ENCODE assay signal across 8 mouse cellular contexts in the genomic region with DNA sequence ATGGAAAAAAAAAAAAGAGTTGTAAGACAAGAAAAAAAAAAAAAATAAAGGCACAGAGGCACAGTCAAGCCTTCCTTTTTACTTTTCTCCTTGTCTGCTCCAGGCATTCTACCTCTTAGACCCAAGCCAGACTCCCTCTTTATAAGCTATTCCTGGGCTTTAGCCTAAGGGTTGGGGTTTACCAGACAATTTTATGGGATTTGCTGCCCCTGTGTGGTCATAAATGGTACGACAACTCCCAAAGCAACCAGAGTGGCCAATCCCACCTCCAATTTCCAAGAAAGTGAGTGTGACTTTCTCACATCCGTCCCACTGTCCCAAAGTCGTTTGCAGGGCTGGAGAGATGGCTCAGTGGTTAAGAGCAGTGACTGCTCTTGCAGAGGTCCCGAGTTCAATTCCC. TPM values are rescaled to one million over a fixed set of nuclear protein-coding genes. Genes with fewer than 3 reads are reported as not detected.
DNase-seq lines count a peak whose midpoint lies in the region; ATAC-seq and TF ChIP-seq lines count a peak whose summit lies in the region.

No protein-coding gene starts in this region.

- TF ChIP-seq CTCF in cerebellum, adult 2 months (IDR thresholded peaks at IDR 0.05; ENCODE audit: borderline replicate concordance, insufficient read depth, low read depth, low read length) = peak; percentile 73
- TF ChIP-seq CTCF in forebrain, postnatal 0 days (IDR thresholded peaks at IDR 0.05; ENCODE audit: low read depth) = peak; percentile 85
- TF ChIP-seq CTCF in kidney, postnatal 0 days (IDR thresholded peaks at IDR 0.05; ENCODE audit: low read depth) = peak; percentile 76

- ATAC-seq in CD4-positive, CD25-positive, alpha-beta regulatory T cell, adult 4 months = peak; percentile 41
- peak; percentile 45 for ATAC-seq in forebrain, postnatal 0 days
- no peak; the same call in 1 of the 2 replicates for ATAC-seq in kidney, postnatal 0 days (replicated peaks; ENCODE audit: low FRiP score, low read depth)
- 0 out of 2 replicates have a peak, but pooled peaks have one; percentile 52 for ATAC-seq in lung, embryonic 16.5 days (ENCODE audit: low read depth)
- ATAC-seq in activated CD4-positive, CD25-positive, alpha-beta regulatory T cell, adult 4 months = no peak

- H3K9ac ChIP-seq in forebrain, postnatal 0 days = no peak overlapping the region
- no peak overlapping the region for H3K9ac ChIP-seq in kidney, postnatal 0 days (ENCODE audit: low read depth, low read length)
- H3K9ac ChIP-seq in lung, embryonic 16.5 days (ENCODE audit: low read length) = no peak overlapping the region

- peaks cover 29% of the 10 kb centered on the region for H3K4me1 ChIP-seq in cerebellum, adult 2 months (ENCODE audit: control insufficient read depth, insufficient read depth, low read length)
- H3K4me1 ChIP-seq in forebrain, postnatal 0 days (ENCODE audit: insufficient read depth) = peaks cover 24% of the 10 kb centered on the region
- no peaks in the 10 kb centered on the region for H3K4me1 ChIP-seq in kidney, postnatal 0 days (replicated peaks; ENCODE audit: insufficient read depth, low read length)
- H3K4me1 ChIP-seq in lung, embryonic 16.5 days (replicated peaks; ENCODE audit: control insufficient read depth, insufficient read depth, low read length) = peaks cover 2% of the 10 kb centered on the region; the same call in 1 of the 2 replicates

- WGBS in cerebellum, adult 2 months = 2% methylated on average over 4 of the region's 4 CpGs
- WGBS in forebrain, postnatal 0 days = under 1% methylated on average over 4 of the region's 4 CpGs
- under 1% methylated on average over 4 of the region's 4 CpGs for WGBS in kidney, postnatal 0 days
- WGBS in lung, embryonic 16.5 days = under 1% methylated on average over 4 of the region's 4 CpGs

- no peak for TF ChIP-seq POLR2A in cerebellum, adult 2 months (IDR thresholded peaks at IDR 0.05; ENCODE audit: borderline replicate concordance, insufficient read depth, low read length)

- H3K4me3 ChIP-seq in cerebellum, adult 2 months (replicated peaks; ENCODE audit: insufficient read depth, low read depth, low read length) = no peak overlapping the region
- no peak overlapping the region for H3K4me3 ChIP-seq in forebrain, postnatal 0 days (ENCODE audit: low read depth, low read length)
- no peak overlapping the region for H3K4me3 ChIP-seq in kidney, postnatal 0 days (replicated peaks; ENCODE audit: low read depth, low read length)
- H3K4me3 ChIP-seq in lung, embryonic 16.5 days (ENCODE audit: low read length) = no peak overlapping the region

- no peak overlapping the region for H3K4me2 ChIP-seq in forebrain, postnatal 0 days (ENCODE audit: low read depth)
- H3K4me2 ChIP-seq in kidney, postnatal 0 days (ENCODE audit: low read length) = no peak overlapping the region
- H3K4me2 ChIP-seq in lung, embryonic 16.5 days (ENCODE audit: low read depth, low read length) = no peak overlapping the region

- H3K27me3 ChIP-seq in cerebellum, adult 2 months (ENCODE audit: control insufficient read depth, insufficient read depth, low read length) = no peaks in the 10 kb centered on the region
- no peaks in the 10 kb centered on the region for H3K27me3 ChIP-seq in forebrain, postnatal 0 days (ENCODE audit: insufficient read depth, low read length)
- no peaks in the 10 kb centered on the region for H3K27me3 ChIP-seq in kidney, postnatal 0 days (ENCODE audit: insufficient read depth, low read length)
- no peaks in the 10 kb centered on the region for H3K27me3 ChIP-seq in lung, embryonic 16.5 days (ENCODE audit: control insufficient read depth, insufficient read depth, low read depth, low read length)

- peak; percentile 61 for DNase-seq in A20 (ENCODE audit: low read depth, low spot score)
- peak; percentile 77 to 85 for DNase-seq in cerebellum, adult 2 months
- DNase-seq in forebrain, postnatal 0 days = peak; percentile 93
- DNase-seq in kidney, postnatal 0 days (ENCODE audit: low spot score) = peak; percentile 85
- DNase-seq in right cerebral cortex, postnatal 25 days = peak; percentile 66

- no peak overlapping the region for H3K27ac ChIP-seq in cerebellum, adult 2 months (ENCODE audit: insufficient read depth, low read length)
- H3K27ac ChIP-seq in forebrain, postnatal 0 days (ENCODE audit: low read depth, low read length) = no peak overlapping the region
- no peak overlapping the region for H3K27ac ChIP-seq in kidney, postnatal 0 days
- H3K27ac ChIP-seq in lung, embryonic 16.5 days (ENCODE audit: low read length) = no peak overlapping the region

- H3K36me3 ChIP-seq in forebrain, postnatal 0 days (ENCODE audit: insufficient read depth) = peaks cover 25% of the 10 kb centered on the region
- H3K36me3 ChIP-seq in kidney, postnatal 0 days (ENCODE audit: insufficient read depth, low read length) = no peaks in the 10 kb centered on the region
- H3K36me3 ChIP-seq in lung, embryonic 16.5 days (ENCODE audit: control insufficient read depth, insufficient read depth, low read length) = no peaks in the 10 kb centered on the region

- no peaks in the 10 kb centered on the region for H3K9me3 ChIP-seq in forebrain, postnatal 0 days (ENCODE audit: low read length)
- no peaks in the 10 kb centered on the region for H3K9me3 ChIP-seq in kidney, postnatal 0 days (replicated peaks; ENCODE audit: low read length)
- no peaks in the 10 kb centered on the region for H3K9me3 ChIP-seq in lung, embryonic 16.5 days (ENCODE audit: control insufficient read depth, low read length)

RNA-seq across cellular contexts. Expression of a gene that starts 15.4 kb away (rescaled TPM):
- polyA plus RNA-seq in CD4-positive, CD25-positive, alpha-beta regulatory T cell, adult 4 months (2017; shearing (Covaris generic)) = 10 to 100 TPM; 28.5 to 31.9 TPM
- polyA plus RNA-seq in cerebellum, adult 2 months (2012; rRNA removed) = 50.1 and 51.9 TPM in 2 replicates
- total RNA-seq in forebrain, postnatal 0 days (2014; rRNA removed) = 35.9 and 49.3 TPM in 2 replicates
- 6.2 and 9.1 TPM in 2 replicates for polyA plus RNA-seq in forebrain, postnatal 0 days (2015; fragmentation: Nextera tagmentation; extraction: Ambion mirVana)
- 9.3 and 11.1 TPM in 2 replicates for polyA plus RNA-seq in kidney, postnatal 0 days (2015; fragmentation: Nextera tagmentation; extraction: Ambion mirVana)
- 13.8 and 13.9 TPM in 2 replicates for polyA plus RNA-seq in lung, embryonic 16.5 days (2015; fragmentation: Nextera tagmentation; extraction: Ambion mirVana)
- polyA plus RNA-seq in activated CD4-positive, CD25-positive, alpha-beta regulatory T cell, adult 4 months (2017; shearing (Covaris generic)) = 10 to 100 TPM; 24.8 to 27.2 TPM

RNA-seq across cellular contexts. Expression of a gene that starts 36.5 kb away (rescaled TPM):
- not detected for polyA plus RNA-seq in CD4-positive, CD25-positive, alpha-beta regulatory T cell, adult 4 months (2017; shearing (Covaris generic))
- 71.0 and 76.9 TPM in 2 replicates for polyA plus RNA-seq in cerebellum, adult 2 months (2012; rRNA removed)
- 150 and 194 TPM in 2 replicates for total RNA-seq in forebrain, postnatal 0 days (2014; rRNA removed)
- 183 and 214 TPM in 2 replicates for polyA plus RNA-seq in forebrain, postnatal 0 days (2015; fragmentation: Nextera tagmentation; extraction: Ambion mirVana)
- 0.17 TPM in 1 of 2 replicates, not detected in the other for polyA plus RNA-seq in kidney, postnatal 0 days (2015; fragmentation: Nextera tagmentation; extraction: Ambion mirVana)
- polyA plus RNA-seq in lung, embryonic 16.5 days (2015; fragmentation: Nextera tagmentation; extraction: Ambion mirVana) = 0.34 and 0.69 TPM in 2 replicates
- polyA plus RNA-seq in activated CD4-positive, CD25-positive, alpha-beta regulatory T cell, adult 4 months (2017; shearing (Covaris generic)) = under 1 TPM in 1 of 2 experiments, not detected in 1; 0.20 TPM

Comparison
In these comparisons a context has a peak if more than half of its experiments do, and no peak if none do; other contexts are left out.
1. ATAC-seq: peak in CD4-positive, CD25-positive, alpha-beta regulatory T cell, adult 4 months (single experiment), forebrain, postnatal 0 days (single experiment) and lung, embryonic 16.5 days (single experiment); none in kidney, postnatal 0 days (single experiment) and activated CD4-positive, CD25-positive, alpha-beta regulatory T cell, adult 4 months (single experiment).
2. RNA of a gene that starts 36.5 kb away (polyA plus RNA-seq): 183 to 214 TPM in forebrain, postnatal 0 days and 71.0 to 76.9 TPM in cerebellum, adult 2 months; 0.34 to 0.69 TPM in lung, embryonic 16.5 days, 0.20 TPM in activated CD4-positive, CD25-positive, alpha-beta regulatory T cell, adult 4 months, 0.17 TPM in kidney, postnatal 0 days and not detected in CD4-positive, CD25-positive, alpha-beta regulatory T cell, adult 4 months; every median in the first group is over 10 times any median in the second.
3. Peak in every context shown above with its lines, with median percentiles within 50 percentile points of each other: DNase-seq and CTCF ChIP-seq.